Mouse (Mus musculus): ENCODE data around the gene Srsf1. TPM values are rescaled to one million over a fixed set of nuclear protein-coding genes. Genes with fewer than 3 reads are reported as not detected.

Gene Srsf1
- polyA plus RNA-seq, 1 experiment: 547 TPM

- no peak for TF ChIP-seq CTCF (IDR thresholded peaks at IDR 0.05; ENCODE audit: low read depth, low read length)
- Histone ChIP-seq H3K9me3 (replicated peaks; ENCODE audit: control insufficient read depth, insufficient read depth, low read length, poor library complexity, severe bottlenecking) (no peaks in the 10 kb centered on the region), H3K4me1 (ENCODE audit: control insufficient read depth, insufficient read depth, low read length) (no peaks in the 10 kb centered on the region), H3K4me3 (ENCODE audit: low read depth, low read length) (peak overlapping the region; percentile 50; the same call in 1 of the 2 replicates), H3K27me3 (ENCODE audit: control insufficient read depth, insufficient read depth, low read length, poor library complexity, severe bottlenecking) (no peaks in the 10 kb centered on the region), H3K9ac (ENCODE audit: low read depth, poor library complexity, severe bottlenecking) (peak overlapping the region; percentile 98), H3K36me3 (ENCODE audit: control insufficient read depth, insufficient read depth, low read length, poor library complexity, severe bottlenecking) (peaks cover 35% of the 10 kb centered on the region), H3K27ac (ENCODE audit: insufficient read depth, low read length) (no peak overlapping the region)
These were observed 2.6 kb downstream of the Srsf1 start for GRCm38 (mm10) chr11:88049732-88050131.

GRCm38 (mm10) chr11:88052638-88053037, 5.5 kb downstream of the Srsf1 start:
- Histone ChIP-seq H3K36me3 (ENCODE audit: control insufficient read depth, insufficient read depth, low read length, poor library complexity, severe bottlenecking) (peaks cover 35% of the 10 kb centered on the region), H3K27me3 (ENCODE audit: control insufficient read depth, insufficient read depth, low read length, poor library complexity, severe bottlenecking) (no peaks in the 10 kb centered on the region), H3K27ac (ENCODE audit: insufficient read depth, low read length) (no peak overlapping the region), H3K4me1 (ENCODE audit: control insufficient read depth, insufficient read depth, low read length) (no peaks in the 10 kb centered on the region), H3K9ac (ENCODE audit: low read depth, poor library complexity, severe bottlenecking) (no peak overlapping the region), H3K4me3 (ENCODE audit: low read depth, low read length) (no peak overlapping the region), H3K9me3 (replicated peaks; ENCODE audit: control insufficient read depth, insufficient read depth, low read length, poor library complexity, severe bottlenecking) (no peaks in the 10 kb centered on the region)
- no peak for TF ChIP-seq POLR2A (IDR thresholded peaks at IDR 0.05; ENCODE audit: insufficient read depth, low read length)
- no peak for TF ChIP-seq CTCF (IDR thresholded peaks at IDR 0.05; ENCODE audit: low read depth, low read length)
- no peak for TF ChIP-seq EP300 (IDR thresholded peaks at IDR 0.05; ENCODE audit: insufficient read depth, low read depth, low read length)

GRCm38 (mm10) chr11:88053821-88054220, 6.6 kb downstream of the Srsf1 start:
- no peak for TF ChIP-seq CTCF (IDR thresholded peaks at IDR 0.05; ENCODE audit: low read depth, low read length)
- TF ChIP-seq POLR2A (IDR thresholded peaks at IDR 0.05; ENCODE audit: insufficient read depth, low read length): no peak
- no peak for TF ChIP-seq EP300 (IDR thresholded peaks at IDR 0.05; ENCODE audit: insufficient read depth, low read depth, low read length)
- Histone ChIP-seq H3K9ac (ENCODE audit: low read depth, poor library complexity, severe bottlenecking) (no peak overlapping the region), H3K4me3 (ENCODE audit: low read depth, low read length) (no peak overlapping the region), H3K9me3 (replicated peaks; ENCODE audit: control insufficient read depth, insufficient read depth, low read length, poor library complexity, severe bottlenecking) (no peaks in the 10 kb centered on the region), H3K4me1 (ENCODE audit: control insufficient read depth, insufficient read depth, low read length) (no peaks in the 10 kb centered on the region), H3K27me3 (ENCODE audit: control insufficient read depth, insufficient read depth, low read length, poor library complexity, severe bottlenecking) (no peaks in the 10 kb centered on the region), H3K27ac (ENCODE audit: insufficient read depth, low read length) (no peak overlapping the region), H3K36me3 (ENCODE audit: control insufficient read depth, insufficient read depth, low read length, poor library complexity, severe bottlenecking) (peaks cover 30% of the 10 kb centered on the region)

DNA sequence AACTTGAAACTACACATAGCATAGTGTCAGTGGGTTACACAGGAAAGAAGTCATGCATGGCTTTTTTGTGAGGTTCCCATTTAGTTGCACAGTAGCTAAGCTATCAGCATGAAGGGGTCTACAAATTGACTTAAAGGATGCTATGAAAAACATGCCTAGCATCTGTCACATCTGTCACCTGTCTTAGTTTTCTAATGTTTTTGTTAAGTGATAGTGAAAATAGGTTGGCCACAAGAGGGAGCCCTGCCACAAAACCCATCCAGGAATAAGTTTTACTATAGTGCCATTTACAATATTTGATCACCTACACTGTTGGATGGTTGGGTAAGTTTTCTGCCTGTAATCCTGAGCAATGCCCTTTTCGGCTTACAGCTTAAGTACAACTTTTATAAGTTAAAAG, 7.4 kb downstream of the Srsf1 start:
- peaks cover 23% of the 10 kb centered on the region for H3K36me3 ChIP-seq (ENCODE audit: control insufficient read depth, insufficient read depth, low read length, poor library complexity, severe bottlenecking)
- TF ChIP-seq POLR2A (IDR thresholded peaks at IDR 0.05; ENCODE audit: insufficient read depth, low read length) (no peak), CTCF (IDR thresholded peaks at IDR 0.05; ENCODE audit: low read depth, low read length) (peak; percentile 8), EP300 (IDR thresholded peaks at IDR 0.05; ENCODE audit: insufficient read depth, low read depth, low read length) (no peak)
- no peaks in the 10 kb centered on the region for H3K9me3 ChIP-seq (replicated peaks; ENCODE audit: control insufficient read depth, insufficient read depth, low read length, poor library complexity, severe bottlenecking)

DNA sequence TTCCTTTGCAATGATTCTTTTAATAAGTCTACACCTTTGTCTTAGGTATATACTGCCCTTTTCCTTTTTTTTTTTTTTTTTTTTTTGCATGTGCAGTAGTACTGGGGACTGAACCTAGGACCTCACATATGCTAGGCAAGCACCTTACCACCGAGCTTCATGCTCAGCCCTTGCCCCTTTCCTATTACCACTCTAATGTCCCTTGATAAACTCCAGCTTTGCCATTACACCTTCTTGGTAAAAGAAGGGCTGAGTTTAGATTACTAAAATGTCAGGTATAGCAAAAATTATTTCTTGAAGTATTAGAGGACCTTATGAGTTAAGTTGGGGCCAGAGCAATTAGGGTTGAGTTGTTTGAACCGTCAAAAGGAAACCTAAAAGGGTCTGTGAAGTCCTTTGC, 8.6 kb downstream of the Srsf1 start:
- TF ChIP-seq POLR2A (IDR thresholded peaks at IDR 0.05; ENCODE audit: insufficient read depth, low read length) (no peak), EP300 (IDR thresholded peaks at IDR 0.05; ENCODE audit: insufficient read depth, low read depth, low read length) (no peak), CTCF (IDR thresholded peaks at IDR 0.05; ENCODE audit: low read depth, low read length) (no peak)
- no peak overlapping the region for H3K9ac ChIP-seq (ENCODE audit: low read depth, poor library complexity, severe bottlenecking)
- peaks cover 11% of the 10 kb centered on the region for H3K36me3 ChIP-seq (ENCODE audit: control insufficient read depth, insufficient read depth, low read length, poor library complexity, severe bottlenecking)
- no peak overlapping the region for H3K27ac ChIP-seq (ENCODE audit: insufficient read depth, low read length)
- H3K9me3 ChIP-seq (replicated peaks; ENCODE audit: control insufficient read depth, insufficient read depth, low read length, poor library complexity, severe bottlenecking): no peaks in the 10 kb centered on the region
- no peaks in the 10 kb centered on the region for H3K27me3 ChIP-seq (ENCODE audit: control insufficient read depth, insufficient read depth, low read length, poor library complexity, severe bottlenecking)
- no peaks in the 10 kb centered on the region for H3K4me1 ChIP-seq (ENCODE audit: control insufficient read depth, insufficient read depth, low read length)
- no peak overlapping the region for H3K4me3 ChIP-seq (ENCODE audit: low read depth, low read length)

More for the DNA sequence above, 7.4 kb downstream of the Srsf1 start:
- Histone ChIP-seq H3K27me3 (ENCODE audit: control insufficient read depth, insufficient read depth, low read length, poor library complexity, severe bottlenecking) (no peaks in the 10 kb centered on the region), H3K27ac (ENCODE audit: insufficient read depth, low read length) (no peak overlapping the region), H3K9ac (ENCODE audit: low read depth, poor library complexity, severe bottlenecking) (no peak overlapping the region), H3K4me3 (ENCODE audit: low read depth, low read length) (no peak overlapping the region), H3K4me1 (ENCODE audit: control insufficient read depth, insufficient read depth, low read length) (no peaks in the 10 kb centered on the region)

DNA sequence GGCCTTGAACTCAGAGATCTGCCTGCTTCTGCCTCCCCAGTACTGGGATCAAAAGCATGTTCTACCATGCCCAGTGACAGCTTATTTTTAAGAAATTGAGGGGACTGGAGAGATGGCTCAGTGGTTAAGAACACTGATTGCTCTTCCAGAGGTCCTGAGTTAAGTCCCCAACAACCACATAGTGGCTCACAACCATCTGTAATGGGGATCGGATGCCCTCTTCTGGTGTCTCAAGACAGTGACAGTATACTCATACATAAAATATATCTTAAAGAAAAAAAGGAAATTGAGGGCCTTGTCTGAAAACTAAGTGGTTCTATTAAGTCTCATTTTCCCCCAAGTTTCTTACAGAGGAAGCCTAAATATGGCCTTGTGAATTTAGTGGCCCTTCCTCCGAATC, 10.6 kb downstream of the Srsf1 start:
- TF ChIP-seq CTCF (IDR thresholded peaks at IDR 0.05; ENCODE audit: low read depth, low read length) (no peak), POLR2A (IDR thresholded peaks at IDR 0.05; ENCODE audit: insufficient read depth, low read length) (no peak), EP300 (IDR thresholded peaks at IDR 0.05; ENCODE audit: insufficient read depth, low read depth, low read length) (no peak)
- Histone ChIP-seq H3K27me3 (ENCODE audit: control insufficient read depth, insufficient read depth, low read length, poor library complexity, severe bottlenecking) (no peaks in the 10 kb centered on the region), H3K9me3 (replicated peaks; ENCODE audit: control insufficient read depth, insufficient read depth, low read length, poor library complexity, severe bottlenecking) (no peaks in the 10 kb centered on the region), H3K4me1 (ENCODE audit: control insufficient read depth, insufficient read depth, low read length) (no peaks in the 10 kb centered on the region), H3K9ac (ENCODE audit: low read depth, poor library complexity, severe bottlenecking) (no peak overlapping the region), H3K4me3 (ENCODE audit: low read depth, low read length) (no peak overlapping the region), H3K27ac (ENCODE audit: insufficient read depth, low read length) (no peak overlapping the region), H3K36me3 (ENCODE audit: control insufficient read depth, insufficient read depth, low read length, poor library complexity, severe bottlenecking) (no peaks in the 10 kb centered on the region; the same call in none of the 2 replicates)

Data from ES-Bruce4 (cell line).